Mouse (Mus musculus) E14TG2a.4 (cell line): ENCODE measurements around the gene Actn4.

Source experiments
- H3K27me3 ChIP-seq: 2 replicates; pipeline ENCODE4 v1.6.1; 2014; ENCODE audit warnings: low read length, control low read depth; ENCODE audit not compliant: insufficient read depth
- H3K36me3 ChIP-seq: 2 replicates; pipeline ENCODE4 v1.6.1; 2014; ENCODE audit warnings: low read length, control low read depth; ENCODE audit not compliant: insufficient read depth
- H3K4me1 ChIP-seq: replicated peaks from 2 replicates; pipeline ENCODE4 v1.6.1; 2014; ENCODE audit warnings: low read depth, low read length, control low read depth
- H3K4me3 ChIP-seq: replicated peaks from 2 replicates; pipeline ENCODE4 v1.5.1; 2014; ENCODE audit warnings: mild to moderate bottlenecking, low read length
- H3K9me3 ChIP-seq: 2 replicates; pipeline ENCODE4 v1.6.1; 2014; ENCODE audit warnings: low read length, control low read depth
- CTCF ChIP-seq: conservative IDR thresholded peaks from 2 replicates; pipeline ENCODE4 v1.5.1; 2014; ENCODE audit warnings: low read length
- NANOG ChIP-seq: IDR thresholded peaks from 2 replicates; pipeline ENCODE4 v1.6.1; 2014; ENCODE audit warnings: borderline replicate concordance, low read length, mixed read lengths
- POU5F1 ChIP-seq: IDR thresholded peaks from 2 replicates; pipeline ENCODE4 v1.6.1; 2014; ENCODE audit warnings: low read length, borderline replicate concordance

Actn4 gene

GRCm38 (mm10) chr7:28859953-28860352 is 102.2 kb downstream of the Actn4 start:
- no peak overlapping the region for H3K4me3 ChIP-seq

GRCm38 (mm10) chr7:28850642-28851041 is 111.5 kb downstream of the Actn4 start:
- Histone ChIP-seq H3K27me3 (no peaks in the 10 kb centered on the region), H3K4me3 (no peak overlapping the region), H3K9me3 (0 out of 2 replicates have a peak, but pooled peaks cover 4% of the 10 kb centered on the region), H3K36me3 (no peaks in the 10 kb centered on the region), H3K4me1 (peaks cover 21% of the 10 kb centered on the region)
- no peak for TF ChIP-seq POU5F1
- no peak for TF ChIP-seq CTCF
- no peak for TF ChIP-seq NANOG

More at GRCm38 (mm10) chr7:28859953-28860352, 102.2 kb downstream of the Actn4 start:
- Histone ChIP-seq H3K4me1 (peaks cover 22% of the 10 kb centered on the region), H3K36me3 (no peaks in the 10 kb centered on the region), H3K9me3 (no peaks in the 10 kb centered on the region), H3K27me3 (peaks cover 13% of the 10 kb centered on the region; the same call in 1 of the 2 replicates)
- TF ChIP-seq POU5F1 (no peak), CTCF (no peak), NANOG (no peak)

GRCm38 (mm10) chr7:28849700-28850236 is 112.4 kb downstream of the Actn4 start:
- no peak for TF ChIP-seq CTCF
- TF ChIP-seq POU5F1: no peak
- no peak for TF ChIP-seq NANOG
- no peaks in the 10 kb centered on the region for H3K27me3 ChIP-seq
- 0 out of 2 replicates have a peak, but pooled peaks cover 4% of the 10 kb centered on the region for H3K9me3 ChIP-seq
- H3K36me3 ChIP-seq: no peaks in the 10 kb centered on the region
- no peak overlapping the region for H3K4me3 ChIP-seq
- peaks cover 21% of the 10 kb centered on the region for H3K4me1 ChIP-seq

DNA sequence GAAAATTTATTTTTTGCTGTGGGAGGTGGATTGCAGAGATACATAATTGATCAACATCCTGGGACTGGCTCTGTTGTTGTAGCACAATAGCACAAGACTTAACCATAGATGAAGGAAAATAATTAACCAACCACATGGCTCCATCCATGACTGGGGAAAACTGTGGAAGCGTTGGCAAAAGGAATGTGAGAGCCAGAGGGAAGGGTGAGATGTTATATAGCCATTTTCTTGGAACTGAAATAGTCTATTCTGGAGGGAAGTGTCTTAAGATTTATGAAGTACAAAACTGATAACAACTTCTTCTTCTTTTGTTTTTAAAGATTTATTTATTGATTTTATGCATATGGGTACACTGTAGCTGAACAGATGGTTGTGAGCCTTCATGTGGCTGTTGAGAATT is 114.9 kb downstream of the Actn4 start:
- no peaks in the 10 kb centered on the region for H3K9me3 ChIP-seq
- TF ChIP-seq NANOG (no peak), POU5F1 (no peak), CTCF (no peak)
- H3K27me3 ChIP-seq: no peaks in the 10 kb centered on the region
- peaks cover 21% of the 10 kb centered on the region for H3K4me1 ChIP-seq
- no peak overlapping the region for H3K4me3 ChIP-seq
- no peaks in the 10 kb centered on the region for H3K36me3 ChIP-seq
